Mouse (Mus musculus) granulocyte monocyte progenitor cell, adult 5-6 weeks (primary cell): ENCODE results near the gene Trim13. TPM values are rescaled to one million over a fixed set of nuclear protein-coding genes. Genes with fewer than 3 reads are reported as not detected.

Source experiments
- ATAC-seq: replicated peaks from 2 replicates; pipeline ENCODE4 v1.8.0; 2016; ENCODE audit warnings: mild to moderate bottlenecking, moderate TSS enrichment, inconsistent platforms; ENCODE audit not compliant: poor library complexity, severe bottlenecking
- total RNA-seq, 2 experiments: library from RNA; stranded (forward) in 1 of 2; stranded (reverse) in 1 of 2; fragments of 200-712, 200-1000 nt in 1 of 2; fragments of >200 nt in 1 of 2; fragmentation: Nextera tagmentation in 1 of 2; gene quantifications; 2 replicates each; pipeline ENCODE4 v1.2.3; 2014 to 2017

Gene Trim13
- total RNA-seq, 2 experiments from 2014 or later, result 6.9 to 14.6 TPM

- ATAC-seq, result no peak
These were observed 9.1 kb downstream of the Trim13 start, which contains the start of gene Kcnrg for GRCm38 (mm10) chr14:61607157-61607556. Gene Kcnrg (plus strand): TSS chr14:61607457.

GRCm38 (mm10) chr14:61611766-61612165, 13.7 kb downstream of the Trim13 start:
- ATAC-seq, result no peak

GRCm38 (mm10) chr14:61613319-61613718, 15.3 kb downstream of the Trim13 start:
- no peak for ATAC-seq

- ATAC-seq, result no peak
These were observed 22.3 kb downstream of the Trim13 start for GRCm38 (mm10) chr14:61620371-61620770.

GRCm38 (mm10) chr14:61635969-61636368, 37.9 kb downstream of the Trim13 start:
- no peak for ATAC-seq

GRCm38 (mm10) chr14:61642668-61643067, 44.6 kb downstream of the Trim13 start:
- ATAC-seq, result no peak

- no peak for ATAC-seq
These were observed 47.5 kb downstream of the Trim13 start for GRCm38 (mm10) chr14:61645547-61645946.

- no peak for ATAC-seq
These were observed 49.3 kb downstream of the Trim13 start for GRCm38 (mm10) chr14:61647182-61647880.

- ATAC-seq, result peak; percentile 23
These were observed 50.0 kb downstream of the Trim13 start for GRCm38 (mm10) chr14:61647881-61648684.

GRCm38 (mm10) chr14:61648685-61649504, 50.8 kb downstream of the Trim13 start:
- ATAC-seq, result peak; percentile 87

GRCm38 (mm10) chr14:61650291-61650960, 52.4 kb downstream of the Trim13 start:
- ATAC-seq, result peak; percentile 41

Other genes with a start within 250 kb of the Trim13 start
- 3.4 and 4.8 TPM in 2 replicates for gene Ebpl, start 237.8 kb upstream of the Trim13 start, total RNA-seq (2014; fragmentation: Nextera tagmentation)
- gene Ebpl, start 237.8 kb upstream of the Trim13 start, total RNA-seq (2017), result 2.2 and 2.8 TPM in 2 replicates
- gene Kpna3, start 158.4 kb upstream of the Trim13 start, total RNA-seq (2014; fragmentation: Nextera tagmentation), result 43.2 and 47.9 TPM in 2 replicates
- gene Kpna3, start 158.4 kb upstream of the Trim13 start, total RNA-seq (2017), result 29.7 and 50.2 TPM in 2 replicates
- 4.8 and 9.0 TPM in 2 replicates for gene Spryd7, start 41.4 kb upstream of the Trim13 start, total RNA-seq (2014; fragmentation: Nextera tagmentation)
- 10.6 and 11.1 TPM in 2 replicates for gene Spryd7, start 41.4 kb upstream of the Trim13 start, total RNA-seq (2017)
- 0.79 TPM in 1 of 2 replicates, not detected in the other for gene Kcnrg, start 9.2 kb downstream of the Trim13 start, total RNA-seq (2014; fragmentation: Nextera tagmentation)
- gene Kcnrg, start 9.2 kb downstream of the Trim13 start, total RNA-seq (2017), result 0.17 and 0.31 TPM in 2 replicates